Comparison of ENCODE assay signal across 8 mouse cellular contexts in genomic region chr9:57501861-57502260, GRCm38 (mm10). TPM values are rescaled to one million over a fixed set of nuclear protein-coding genes. Genes with fewer than 3 reads are reported as not detected.
DNase-seq lines count a peak whose midpoint lies in the region; ATAC-seq and TF ChIP-seq lines count a peak whose summit lies in the region.

No protein-coding gene starts in this region.

- no peak for TF ChIP-seq CTCF in olfactory bulb, adult 2 months (IDR thresholded peaks at IDR 0.05; ENCODE audit: insufficient read depth, low read depth, low read length)

- peaks cover 8% of the 10 kb centered on the region for H3K4me1 ChIP-seq in embryonic facial prominence, embryonic 11.5 days (ENCODE audit: control insufficient read depth, insufficient read depth, low read length)
- H3K4me1 ChIP-seq in hindbrain, embryonic 16.5 days (ENCODE audit: control insufficient read depth, insufficient read depth, low read depth, low read length): peaks cover 49% of the 10 kb centered on the region
- peaks cover 36% of the 10 kb centered on the region for H3K4me1 ChIP-seq in olfactory bulb, adult 2 months (ENCODE audit: control insufficient read depth, insufficient read depth, low read length)

- TF ChIP-seq POLR2A in olfactory bulb, adult 2 months (IDR thresholded peaks at IDR 0.05; ENCODE audit: insufficient read depth, low read depth, low read length): 0 out of 2 replicates have a peak, but pooled peaks have one; percentile 40

- no peak overlapping the region for H3K4me3 ChIP-seq in embryonic facial prominence, embryonic 11.5 days (ENCODE audit: low read depth, low read length)
- peak overlapping the region; percentile 23 for H3K4me3 ChIP-seq in hindbrain, embryonic 16.5 days (ENCODE audit: low read length)
- H3K4me3 ChIP-seq in olfactory bulb, adult 2 months (ENCODE audit: insufficient read depth, low read depth, low read length): peak overlapping the region; percentile 60

- no peak overlapping the region for H3K4me2 ChIP-seq in embryonic facial prominence, embryonic 11.5 days (ENCODE audit: low read depth, low read length)
- H3K4me2 ChIP-seq in hindbrain, embryonic 16.5 days (ENCODE audit: low read length): peak overlapping the region; percentile 96

- no peak overlapping the region for H3K27ac ChIP-seq in embryonic facial prominence, embryonic 11.5 days (replicated peaks; ENCODE audit: low read depth, low read length)
- H3K27ac ChIP-seq in hindbrain, embryonic 16.5 days (ENCODE audit: low read depth, low read length): peak overlapping the region; percentile 72
- H3K27ac ChIP-seq in olfactory bulb, adult 2 months (ENCODE audit: insufficient read depth, low read depth, low read length): peak overlapping the region; percentile 94

- peaks cover 62% of the 10 kb centered on the region for H3K27me3 ChIP-seq in embryonic facial prominence, embryonic 11.5 days (ENCODE audit: control insufficient read depth, insufficient read depth, low read length)
- peaks cover 25% of the 10 kb centered on the region for H3K27me3 ChIP-seq in hindbrain, embryonic 16.5 days (replicated peaks; ENCODE audit: control insufficient read depth, insufficient read depth, low read length)

- H3K9ac ChIP-seq in embryonic facial prominence, embryonic 11.5 days (replicated peaks; ENCODE audit: low read length): no peak overlapping the region
- peak overlapping the region; percentile 42; the same call in 1 of the 2 replicates for H3K9ac ChIP-seq in hindbrain, embryonic 16.5 days (ENCODE audit: low read depth, low read length)

- peak; percentile 48 to 62 for DNase-seq in kidney, postnatal 4 days
- DNase-seq in kidney, adult 11 months: no peak
- peak; percentile 36 for DNase-seq in embryonic facial prominence, embryonic 11.5 days (ENCODE audit: low spot score)
- no peak for DNase-seq in yolk sac, embryonic 10.5 days (ENCODE audit: low spot score)
- DNase-seq in c-Kit-positive CD71-positive TER-119-positive erythroid progenitor cells, embryonic 14.5 days (ENCODE audit: low spot score): no peak

- under 1% methylated on average over 20 of the region's 20 CpGs for WGBS in embryonic facial prominence, embryonic 11.5 days
- under 1% methylated on average over 20 of the region's 20 CpGs for WGBS in hindbrain, embryonic 16.5 days
- 4% methylated on average over 20 of the region's 20 CpGs for WGBS in olfactory bulb, adult 2 months

- ATAC-seq in embryonic facial prominence, embryonic 11.5 days (replicated peaks; ENCODE audit: insufficient number of reproducible peaks, low FRiP score, low TSS enrichment, low read depth): no peak
- ATAC-seq in hindbrain, embryonic 16.5 days: peak; percentile 76
- ATAC-seq in inflammation-experienced regulatory T-cells, adult 6 months: no peak

- no peaks in the 10 kb centered on the region for H3K9me3 ChIP-seq in embryonic facial prominence, embryonic 11.5 days (replicated peaks; ENCODE audit: control insufficient read depth, low read length)
- no peaks in the 10 kb centered on the region for H3K9me3 ChIP-seq in hindbrain, embryonic 16.5 days (ENCODE audit: control insufficient read depth, low read length)

- H3K36me3 ChIP-seq in embryonic facial prominence, embryonic 11.5 days (replicated peaks; ENCODE audit: control insufficient read depth, insufficient read depth, low read depth, low read length): no peaks in the 10 kb centered on the region
- no peaks in the 10 kb centered on the region for H3K36me3 ChIP-seq in hindbrain, embryonic 16.5 days (ENCODE audit: control insufficient read depth, insufficient read depth, low read length)

RNA-seq across cellular contexts. Expression of gene Rpp25, which starts 2.0 kb away (rescaled TPM):
- 0.91 and 2.1 TPM in 2 replicates for polyA plus RNA-seq in embryonic facial prominence, embryonic 11.5 days (2014; fragmentation: Nextera tagmentation; extraction: Ambion mirVana)
- polyA plus RNA-seq in hindbrain, embryonic 16.5 days (2015; fragmentation: Nextera tagmentation; extraction: Ambion mirVana): 21.0 and 21.4 TPM in 2 replicates
- not detected in 2 replicates for polyA plus RNA-seq in olfactory bulb, adult 2 months (2012; ENCODE audit: insufficient read depth, insufficient read length, low replicate concordance, missing spikeins)
- polyA plus RNA-seq in inflammation-experienced regulatory T-cells, adult 6 months (2017; shearing (Covaris generic)): not detected

RNA-seq across cellular contexts. Expression of gene Cox5a, which starts 19.2 kb away (rescaled TPM):
- polyA plus RNA-seq in embryonic facial prominence, embryonic 11.5 days (2014; fragmentation: Nextera tagmentation; extraction: Ambion mirVana): 585 and 615 TPM in 2 replicates
- 890 and 1,047 TPM in 2 replicates for polyA plus RNA-seq in hindbrain, embryonic 16.5 days (2015; fragmentation: Nextera tagmentation; extraction: Ambion mirVana)
- not detected in 2 replicates for polyA plus RNA-seq in olfactory bulb, adult 2 months (2012; ENCODE audit: insufficient read depth, insufficient read length, low replicate concordance, missing spikeins)
- polyA plus RNA-seq in inflammation-experienced regulatory T-cells, adult 6 months (2017; shearing (Covaris generic)): 100 to 1,000 TPM; 223 to 469 (median 223) TPM

RNA-seq across cellular contexts. Expression of gene Scamp5, which starts 34.0 kb away (rescaled TPM):
- polyA plus RNA-seq in embryonic facial prominence, embryonic 11.5 days (2014; fragmentation: Nextera tagmentation; extraction: Ambion mirVana): 6.9 and 7.4 TPM in 2 replicates
- polyA plus RNA-seq in hindbrain, embryonic 16.5 days (2015; fragmentation: Nextera tagmentation; extraction: Ambion mirVana): 165 and 168 TPM in 2 replicates
- polyA plus RNA-seq in olfactory bulb, adult 2 months (2012; ENCODE audit: insufficient read depth, insufficient read length, low replicate concordance, missing spikeins): not detected in 2 replicates
- polyA plus RNA-seq in inflammation-experienced regulatory T-cells, adult 6 months (2017; shearing (Covaris generic)): not detected

RNA-seq across cellular contexts. Expression of gene Fam219b, which starts 35.5 kb away (rescaled TPM):
- polyA plus RNA-seq in embryonic facial prominence, embryonic 11.5 days (2014; fragmentation: Nextera tagmentation; extraction: Ambion mirVana): 15.3 and 15.8 TPM in 2 replicates
- 23.6 and 24.4 TPM in 2 replicates for polyA plus RNA-seq in hindbrain, embryonic 16.5 days (2015; fragmentation: Nextera tagmentation; extraction: Ambion mirVana)
- polyA plus RNA-seq in olfactory bulb, adult 2 months (2012; ENCODE audit: insufficient read depth, insufficient read length, low replicate concordance, missing spikeins): not detected in 2 replicates
- 10 to 100 TPM; 19.6 to 40.2 (median 32.7) TPM for polyA plus RNA-seq in inflammation-experienced regulatory T-cells, adult 6 months (2017; shearing (Covaris generic))

RNA-seq across cellular contexts. Expression of gene Mpi, which starts 50.7 kb away (rescaled TPM):
- 41.5 and 42.9 TPM in 2 replicates for polyA plus RNA-seq in embryonic facial prominence, embryonic 11.5 days (2014; fragmentation: Nextera tagmentation; extraction: Ambion mirVana)
- 75.3 and 80.5 TPM in 2 replicates for polyA plus RNA-seq in hindbrain, embryonic 16.5 days (2015; fragmentation: Nextera tagmentation; extraction: Ambion mirVana)
- not detected in 2 replicates for polyA plus RNA-seq in olfactory bulb, adult 2 months (2012; ENCODE audit: insufficient read depth, insufficient read length, low replicate concordance, missing spikeins)
- polyA plus RNA-seq in inflammation-experienced regulatory T-cells, adult 6 months (2017; shearing (Covaris generic)): 10 to 100 TPM; 14.3 to 16.0 (median 14.7) TPM

Comparison
In these comparisons a context has a peak if more than half of its experiments do, and no peak if none do; other contexts are left out.
1. DNase-seq: peak in kidney, postnatal 4 days (2 of 2) and embryonic facial prominence, embryonic 11.5 days (single experiment); none in kidney, adult 11 months (single experiment), yolk sac, embryonic 10.5 days (single experiment) and c-Kit-positive CD71-positive TER-119-positive erythroid progenitor cells, embryonic 14.5 days (single experiment).